Mouse (Mus musculus) adrenal gland, adult 8-10 months (tissue): Measurements from ENCODE around the gene Gng11. TPM values are rescaled to one million over a fixed set of nuclear protein-coding genes. Genes with fewer than 3 reads are reported as not detected.

Source experiments
- DNase-seq: peaks from one replicate; pipeline ENCODE4 v3.0.0; 2022
- total RNA-seq, 4 experiments: library from RNA; stranded (reverse); gene quantifications; 2 replicates each; pipeline ENCODE4 v1.2.4; 2022

Gene Gng11
- total RNA-seq = 10 to 100 TPM; 23.1 to 45.2 (median 35.0) TPM

DNA sequence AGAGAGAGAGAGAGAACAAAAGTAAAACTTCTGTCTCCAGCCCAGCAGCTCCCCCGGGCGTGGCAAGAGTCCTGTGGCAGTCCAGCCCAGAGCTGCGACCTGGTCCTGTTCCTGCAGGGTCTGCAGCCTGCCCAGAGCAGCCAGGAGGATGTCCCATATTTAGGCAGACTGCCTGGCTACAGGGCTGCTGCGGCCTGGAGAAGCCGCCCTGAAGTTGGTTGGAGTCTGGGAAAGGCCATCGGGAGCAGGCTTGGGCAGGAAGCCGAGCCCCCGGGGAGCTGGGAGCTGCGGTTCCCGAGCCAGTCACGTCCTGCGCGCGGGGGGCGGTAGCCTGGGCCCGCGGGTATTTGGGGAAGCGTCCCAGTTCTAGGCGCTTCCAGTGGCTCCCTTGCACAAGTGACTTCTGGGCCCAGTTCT is at the start of gene Gng11:
TSS of gene Gng11 (plus strand) at position 15 of the 417 bp plus-strand sequence.
- DNase-seq = peak; percentile 48

- no peak for DNase-seq
Measured at GRCm38 (mm10) chr6:3954969-3955368, 48.7 kb upstream of the Gng11 start.

DNA sequence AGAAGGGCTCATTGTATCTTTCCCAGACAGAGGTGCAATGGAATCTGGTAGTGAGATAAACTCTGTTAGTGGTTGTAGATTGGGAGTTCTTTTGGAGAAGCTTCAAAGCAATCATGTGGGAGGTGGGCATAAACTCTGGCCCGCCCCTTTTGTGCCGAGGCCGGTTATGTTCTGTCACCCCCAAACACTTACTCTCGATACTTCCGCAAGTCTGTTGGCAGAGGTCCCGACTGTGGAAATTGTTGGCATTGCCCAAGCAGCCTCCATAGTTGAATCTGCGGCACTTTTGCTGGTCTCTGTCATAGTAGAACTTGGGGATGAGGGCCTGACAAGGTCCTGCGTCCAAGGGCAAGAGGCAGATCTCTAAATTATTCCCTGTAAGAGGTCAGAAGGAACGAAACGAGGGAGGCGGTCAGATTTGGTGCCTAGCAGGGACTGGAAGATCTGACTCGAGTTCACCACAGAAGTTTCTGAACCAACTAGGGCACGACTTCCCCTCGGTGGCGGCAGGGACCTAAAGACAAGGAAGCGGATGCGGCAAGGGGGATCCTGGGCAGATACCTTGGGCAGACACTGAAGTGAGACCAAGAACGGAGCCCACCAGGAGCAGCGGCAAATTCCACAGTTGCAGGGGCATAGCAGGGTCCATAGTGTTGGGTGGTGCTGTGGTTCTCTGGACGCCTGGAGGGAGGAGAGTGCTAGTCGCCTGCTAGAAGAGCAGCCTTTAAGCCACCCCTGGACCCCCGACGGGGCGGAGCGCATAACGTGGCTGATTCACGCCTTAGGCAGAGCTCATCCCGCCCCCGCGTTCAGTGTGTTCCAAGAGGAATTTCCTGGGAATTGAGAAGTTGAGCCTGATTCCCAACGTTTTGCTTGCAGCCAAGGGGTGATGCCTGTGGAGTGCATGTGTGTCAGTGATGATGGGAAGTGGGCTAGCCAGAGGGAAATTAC is 35.8 kb upstream of the Gng11 start:
- peak; percentile 5 for DNase-seq

- no peak for DNase-seq
Measured at GRCm38 (mm10) chr6:3973679-3974078, 30.0 kb upstream of the Gng11 start.

DNA sequence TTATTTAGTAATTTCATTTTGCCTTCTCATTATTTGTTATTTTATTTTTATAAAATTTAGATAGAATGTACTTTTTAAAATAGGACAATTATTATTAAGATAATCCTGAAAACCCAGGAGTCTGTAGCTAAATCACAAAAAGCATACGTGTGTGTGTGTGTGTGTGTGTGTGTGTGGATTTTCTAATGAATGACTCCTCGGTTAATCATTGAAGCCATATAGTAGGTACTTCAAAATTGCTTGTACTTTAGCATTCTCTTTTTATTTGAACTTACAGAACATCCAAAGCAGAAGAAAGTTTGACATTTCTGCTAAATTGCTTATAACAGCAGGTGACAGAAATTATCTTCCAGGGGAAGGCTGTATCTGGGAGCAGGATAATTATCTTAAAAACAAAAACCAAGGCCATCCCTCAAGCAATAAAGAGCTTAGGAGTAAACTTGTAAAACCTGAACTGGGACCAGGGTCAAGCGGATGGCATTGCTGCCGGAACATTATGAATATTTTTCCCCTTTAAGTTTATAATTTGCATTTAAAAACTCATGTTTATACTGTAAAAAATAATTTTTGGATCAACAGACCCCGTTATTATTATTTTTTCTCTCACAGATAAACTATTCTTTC is 20.9 kb upstream of the Gng11 start:
- no peak for DNase-seq

GRCm38 (mm10) chr6:3988750-3989149 is 15.0 kb upstream of the Gng11 start, which contains the start of gene Tfpi2:
Gene Tfpi2, minus strand, starts transcription at chr6:3988919.
- no peak for DNase-seq

GRCm38 (mm10) chr6:3993492-3993891 is 10.2 kb upstream of the Gng11 start, which contains the start of gene Gngt1:
Gene Gngt1, plus strand, starts transcription at chr6:3993792.
- no peak for DNase-seq

DNA sequence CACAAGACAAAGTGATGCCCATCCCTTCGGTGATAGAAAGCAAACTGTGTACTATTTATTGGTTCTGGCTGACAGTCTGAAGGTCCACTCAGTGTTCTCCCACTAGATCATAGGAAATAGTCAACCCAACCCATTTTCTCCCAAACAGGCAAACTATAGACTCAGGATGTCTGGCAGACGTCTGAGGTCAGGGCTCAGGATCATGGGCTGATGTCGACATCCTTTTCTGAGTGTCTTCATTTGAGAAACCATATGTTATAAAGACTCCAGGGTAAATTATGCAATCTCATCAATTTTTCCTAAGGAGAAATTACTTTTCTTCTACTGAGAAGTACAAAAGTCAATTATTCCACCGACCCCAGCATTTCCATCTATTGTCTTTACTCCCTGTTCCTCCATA is 5.6 kb upstream of the Gng11 start:
- DNase-seq = no peak

- no peak for DNase-seq
Measured at GRCm38 (mm10) chr6:3999296-3999695, 4.4 kb upstream of the Gng11 start.

DNA sequence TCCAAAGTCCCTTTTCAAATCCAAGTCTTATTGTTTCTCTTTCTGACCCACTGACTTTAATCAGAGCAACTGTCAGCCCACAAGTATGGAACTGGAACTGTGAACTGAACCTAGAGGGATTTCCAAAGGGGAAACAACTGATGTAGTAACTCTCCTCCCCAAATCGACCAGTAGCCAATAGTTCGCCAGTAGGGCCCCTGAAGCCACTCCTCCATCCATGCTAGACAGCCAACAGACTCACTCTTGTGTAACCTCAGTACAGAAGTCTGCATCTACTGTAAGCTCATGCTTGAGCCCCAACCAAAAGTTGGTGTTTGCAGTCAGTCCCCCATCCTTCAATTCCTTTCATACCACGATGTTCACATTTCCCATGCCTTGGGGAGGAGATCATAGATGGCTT is 3.0 kb upstream of the Gng11 start:
- no peak for DNase-seq

GRCm38 (mm10) chr6:4003445-4003844 is 259 bp upstream of the Gng11 start:
- DNase-seq = no peak

DNA sequence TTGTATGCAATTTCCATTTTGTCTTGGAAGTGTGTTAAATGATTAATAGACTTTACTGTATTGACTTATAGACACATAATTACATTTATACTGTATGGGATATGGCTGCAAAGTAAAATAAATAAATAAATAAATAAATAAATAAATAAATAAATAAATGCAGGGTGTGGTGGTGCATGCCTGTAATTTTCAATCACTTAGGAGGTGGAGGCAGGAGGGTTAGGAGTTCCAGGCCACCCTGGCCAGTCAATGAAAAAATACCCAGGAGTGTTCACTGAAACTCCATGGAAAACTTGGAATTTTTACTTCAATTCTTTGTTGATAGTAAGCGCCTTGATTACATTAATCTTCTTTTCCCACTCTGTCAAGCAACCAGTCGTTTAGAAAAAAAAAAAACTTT is 1.1 kb downstream of the Gng11 start:
- no peak for DNase-seq

DNA sequence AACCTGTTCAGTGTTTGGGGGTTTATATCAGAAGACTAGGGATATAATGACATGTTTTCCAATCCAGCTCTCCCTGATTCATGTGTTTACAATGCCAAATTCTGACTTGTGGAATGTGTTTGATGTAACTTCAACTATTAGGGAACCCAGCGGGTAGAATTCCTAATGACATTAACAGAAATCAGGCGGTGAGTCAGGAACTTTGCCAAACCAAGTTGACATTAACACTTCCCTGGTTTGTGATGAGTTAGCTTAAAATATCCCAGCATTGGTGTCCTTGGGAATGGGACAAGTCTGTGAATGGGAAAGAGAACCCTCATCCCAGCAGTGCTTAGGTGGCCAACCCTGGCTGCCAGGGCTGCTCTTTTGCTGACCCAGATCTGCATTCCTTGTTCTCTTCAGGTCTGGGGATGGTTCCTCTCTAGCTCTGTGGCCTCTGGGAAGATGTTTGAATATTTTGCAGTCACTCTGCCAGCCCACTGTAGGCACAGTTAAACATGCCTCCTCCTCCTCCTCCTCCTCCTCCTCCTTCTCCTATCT is 4.9 kb downstream of the Gng11 start:
- no peak for DNase-seq

GRCm38 (mm10) chr6:4009548-4009947 is 5.8 kb downstream of the Gng11 start:
- no peak for DNase-seq

DNA sequence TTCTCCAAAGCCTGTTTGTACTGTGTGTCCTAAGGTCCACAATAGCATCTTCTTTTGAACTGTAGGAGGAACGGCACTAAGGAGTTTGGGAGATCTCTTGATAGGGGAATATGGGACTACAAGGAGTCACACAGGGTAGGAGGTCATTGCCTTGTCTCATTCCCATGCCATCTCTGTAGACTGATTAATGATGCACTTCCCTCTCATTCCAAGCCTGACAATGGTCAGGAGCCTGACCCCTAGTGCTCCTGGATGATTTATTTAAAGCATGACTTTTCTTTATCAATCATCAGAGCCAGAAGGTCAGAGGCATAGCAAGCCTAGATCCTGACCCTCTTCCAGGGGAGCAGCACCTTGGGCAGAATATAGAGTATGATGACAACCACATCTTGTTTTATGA is 18.9 kb downstream of the Gng11 start:
- DNase-seq = no peak

DNA sequence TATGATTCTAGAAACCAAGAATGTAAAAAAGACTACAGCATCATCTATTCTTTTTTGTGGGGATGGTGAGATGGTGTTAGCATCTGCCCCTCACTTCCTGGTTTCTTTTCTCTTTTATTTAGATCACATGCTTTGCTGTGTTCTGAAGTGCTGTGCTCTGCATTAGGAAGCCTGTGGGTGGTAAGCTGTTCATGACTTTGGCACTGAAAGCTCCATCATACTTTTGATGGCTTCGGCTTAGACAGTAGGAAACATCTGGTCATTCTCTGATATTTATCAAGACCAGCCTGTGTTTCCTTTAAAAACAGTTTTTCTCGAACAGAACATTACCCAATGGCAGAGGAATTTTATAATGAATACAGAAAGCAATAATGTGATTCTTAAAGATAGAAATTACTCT is 22.7 kb downstream of the Gng11 start:
- no peak for DNase-seq

DNA sequence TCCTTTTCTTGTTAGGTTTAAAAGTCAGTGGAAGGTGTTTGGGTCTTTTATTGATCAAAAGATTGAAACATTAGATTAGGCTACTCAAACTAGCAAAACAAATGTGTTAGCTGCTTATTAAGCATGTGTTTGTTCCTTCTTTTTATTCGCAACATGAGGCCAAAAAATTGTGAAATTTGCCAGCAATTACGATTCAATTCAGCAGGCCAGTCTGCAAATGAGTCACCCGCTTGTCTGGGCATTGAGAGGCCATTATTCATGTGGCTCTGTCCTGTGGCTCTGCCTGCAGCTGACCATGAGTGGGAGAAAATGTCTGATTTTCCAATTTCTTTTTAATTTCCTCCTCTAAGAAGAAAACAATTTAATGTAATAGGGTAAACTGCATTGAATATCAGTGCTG is 27.3 kb downstream of the Gng11 start:
- DNase-seq = peak; percentile 26

DNA sequence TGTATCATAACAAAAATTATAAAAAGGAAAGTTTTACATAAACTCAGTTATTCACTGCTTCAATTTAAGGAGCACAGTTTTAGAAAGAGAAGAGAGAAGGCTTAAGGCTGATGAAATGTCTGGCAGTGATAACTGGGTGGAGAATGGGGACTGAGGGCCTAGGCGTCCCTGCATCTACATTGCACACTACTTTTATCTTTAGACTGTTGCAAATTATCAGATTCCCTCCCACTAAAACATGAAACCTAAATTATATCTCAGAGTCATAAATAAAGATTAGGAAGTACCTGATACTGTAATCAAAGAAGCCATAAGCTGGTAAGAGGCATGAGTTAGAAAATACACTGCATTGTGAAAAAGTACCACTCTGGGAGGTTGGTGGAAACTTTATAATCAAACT is 38.1 kb downstream of the Gng11 start:
- DNase-seq = no peak

- no peak for DNase-seq
Measured at GRCm38 (mm10) chr6:4047200-4047599, 43.5 kb downstream of the Gng11 start.

DNA sequence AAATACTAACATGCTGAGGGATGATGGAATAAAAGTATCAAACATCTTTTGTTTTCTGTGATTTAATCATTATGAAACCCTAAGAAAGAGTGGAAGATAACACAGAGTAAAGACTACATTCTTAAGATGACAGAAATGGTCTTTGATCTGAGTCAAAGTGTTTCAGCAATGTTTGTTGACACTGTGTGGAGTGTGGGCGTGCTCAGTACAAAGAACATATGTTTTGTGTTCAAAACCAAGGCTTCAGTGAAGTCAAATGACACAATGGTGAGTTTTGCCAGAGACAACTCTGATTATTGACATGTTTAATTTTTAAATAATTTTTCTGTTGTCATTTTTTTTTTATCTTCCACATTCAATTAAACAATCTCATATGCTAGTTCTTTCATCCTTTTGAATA is 49.1 kb downstream of the Gng11 start:
- DNase-seq = no peak

GRCm38 (mm10) chr6:4054387-4054786 is 50.7 kb downstream of the Gng11 start:
- DNase-seq = no peak
